Mouse (Mus musculus): Measurements from ENCODE around the gene Nos1.

DNA sequence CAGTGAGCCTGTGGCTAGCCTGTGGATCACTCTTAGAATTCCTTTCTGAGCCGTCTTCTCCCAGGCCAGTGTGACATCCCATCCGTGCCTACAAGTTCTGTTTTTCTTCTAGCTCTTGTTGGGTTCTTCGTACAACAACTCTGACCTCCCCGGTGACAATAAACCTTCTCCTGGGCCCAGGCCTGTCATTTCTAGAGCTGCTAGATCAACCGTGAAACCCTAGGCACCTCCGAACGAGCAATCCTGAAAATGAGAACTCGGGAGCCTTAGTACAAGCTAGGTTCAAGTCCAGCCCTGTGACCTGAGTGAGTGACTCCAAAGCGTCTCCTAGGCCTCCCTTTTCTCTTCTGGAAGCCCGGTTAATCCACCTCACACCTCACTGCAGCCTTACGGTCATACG, 69.6 kb downstream of the Nos1 start:
- TF ChIP-seq CTCF (IDR thresholded peaks at IDR 0.05; ENCODE audit: control insufficient read depth, insufficient read depth, low read length) = no peak
- TF ChIP-seq POLR2A (IDR thresholded peaks at IDR 0.05; ENCODE audit: borderline replicate concordance, control insufficient read depth, low read depth, low read length) = no peak
